Mouse (Mus musculus) CH12.LX (cell line): ENCODE results near the gene Ccr10.

Experiments used
- CHD1 ChIP-seq: IDR thresholded peaks from 2 replicates; pipeline ENCODE4 v1.6.1; 2012; ENCODE audit warnings: low read depth, low read length, improper control_type of control experiment, inconsistent platforms
- POLR2A ChIP-seq: IDR thresholded peaks from 2 replicates; pipeline ENCODE4 v1.6.1; 2011; ENCODE audit warnings: low read depth, mild to moderate bottlenecking, improper control_type of control experiment, low read length
- ZMIZ1 ChIP-seq: IDR thresholded peaks from 2 replicates; pipeline ENCODE4 v1.6.1; 2012; ENCODE audit warnings: low read depth, mild to moderate bottlenecking, inconsistent platforms, low read length, improper control_type of control experiment

DNA sequence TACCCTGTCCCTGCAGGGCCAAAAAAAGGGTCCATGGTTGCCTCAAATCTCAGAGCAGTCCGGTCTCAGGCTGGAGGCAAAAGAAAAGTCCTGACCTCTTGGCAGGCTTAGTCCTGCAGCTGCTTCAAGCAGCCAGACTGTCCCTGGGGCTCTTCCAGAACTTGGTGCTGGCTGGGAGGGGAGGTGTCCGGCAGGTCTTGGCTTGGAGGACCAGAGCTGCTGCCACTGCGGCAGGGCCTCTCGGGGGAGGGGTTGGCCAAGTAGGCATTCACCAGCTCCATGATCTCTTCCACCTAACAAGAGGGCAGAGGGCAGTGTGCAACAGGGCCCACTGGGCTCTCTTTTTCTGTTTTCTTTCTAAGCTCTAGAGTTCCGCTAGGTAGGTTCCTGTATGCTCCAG, 12.5 kb downstream of the Ccr10 start:
- no peak for TF ChIP-seq ZMIZ1
- no peak for TF ChIP-seq CHD1
- TF ChIP-seq POLR2A, result no peak
